Mouse (Mus musculus) urinary bladder, postnatal 14 days (tissue): ENCODE results near the gene Sh3tc1.

Experiments
- DNase-seq: peaks from one replicate; pipeline ENCODE4 v3.0.0; 2021; ENCODE audit warnings: low spot score

Sh3tc1 gene

DNA sequence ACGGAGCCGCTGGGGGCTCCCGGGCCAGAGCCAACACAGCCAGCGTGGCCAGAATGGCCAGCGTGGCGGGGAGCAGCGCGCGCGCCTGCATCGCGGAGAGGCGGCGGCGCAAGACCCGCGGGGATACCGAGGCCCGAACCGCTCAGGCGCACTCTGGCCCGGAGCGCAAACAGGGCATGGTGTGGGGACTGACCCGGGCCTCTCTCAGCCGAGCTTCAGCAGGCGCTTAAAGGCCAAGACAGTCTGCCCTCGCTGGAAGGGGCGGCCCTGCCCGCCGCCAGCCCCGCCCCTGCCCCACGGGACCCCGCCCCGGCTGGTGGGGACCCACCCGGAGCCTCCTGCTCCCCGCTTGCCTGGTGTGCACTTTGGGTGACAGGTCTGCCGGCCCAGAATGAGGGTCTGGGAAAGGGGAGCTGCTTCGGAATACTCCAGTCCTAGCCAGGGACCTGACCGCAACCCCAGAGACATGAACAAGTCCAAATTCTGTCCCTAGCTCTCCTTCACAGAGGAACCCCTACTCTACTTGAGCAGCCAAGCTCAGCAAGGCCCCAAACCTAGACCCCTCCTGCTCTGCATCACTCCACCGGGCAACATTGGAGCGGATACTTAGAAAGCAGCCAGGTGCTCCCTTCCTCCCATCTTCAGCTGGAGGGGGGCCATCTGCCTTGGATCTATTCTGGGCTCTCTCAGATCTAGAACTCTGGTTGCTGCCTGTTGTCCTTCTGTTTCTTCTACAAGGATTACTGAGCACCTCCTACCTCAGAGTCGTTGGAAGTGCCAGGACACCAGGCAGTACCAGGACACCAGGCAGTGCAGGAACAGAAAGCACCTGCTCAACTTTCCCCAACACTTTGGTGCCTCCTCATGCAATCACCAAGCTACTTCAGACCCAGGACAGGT is 60.3 kb downstream of the Sh3tc1 start, which contains the start of gene Htra3:
Gene Htra3 (minus strand): TSS at position 527 of the 900 bp plus-strand sequence.
- peak; percentile 64 for DNase-seq

DNA sequence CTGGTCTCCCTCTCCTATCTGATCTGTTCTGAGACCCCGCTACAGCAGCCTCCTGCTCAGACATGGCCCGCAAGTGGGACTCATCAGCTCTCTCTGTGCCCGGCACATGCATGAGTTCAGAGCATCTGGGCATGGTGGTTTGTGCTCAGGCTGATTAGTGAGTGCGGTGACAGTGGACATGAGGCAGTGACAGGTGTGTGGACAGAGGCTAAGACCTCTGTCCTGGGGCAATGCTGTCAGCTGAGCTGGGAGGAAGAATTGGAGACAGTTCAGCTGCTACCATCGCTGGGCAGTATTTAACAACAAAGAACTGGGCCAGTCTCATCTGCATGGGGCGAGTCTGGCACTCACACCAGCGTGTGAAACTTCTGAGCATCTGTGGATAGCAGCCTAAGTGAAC is 62.8 kb downstream of the Sh3tc1 start:
- no peak for DNase-seq

DNA sequence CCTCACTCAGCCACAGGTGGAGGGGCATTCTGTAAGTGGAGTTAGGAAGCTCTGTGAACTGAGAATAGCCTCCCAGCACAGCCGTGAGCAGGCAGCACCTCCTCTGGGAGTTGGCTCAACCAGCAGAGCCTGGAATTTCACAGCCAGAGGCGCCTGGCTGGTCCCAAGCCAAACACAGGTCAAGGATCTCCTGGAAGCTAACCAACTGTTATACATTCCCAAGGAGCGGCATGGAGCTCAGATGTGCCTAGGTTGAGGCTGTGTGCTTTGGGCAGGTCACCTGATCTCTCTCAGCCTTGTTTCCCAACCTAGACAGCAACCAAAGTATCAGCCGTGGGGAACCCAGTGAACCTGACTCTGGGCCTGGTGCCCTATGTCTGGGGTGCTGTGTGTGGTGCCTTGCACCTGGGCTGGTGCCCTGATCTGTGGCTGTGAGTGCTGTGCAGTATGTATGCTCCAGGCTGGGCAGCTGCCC is 65.7 kb downstream of the Sh3tc1 start:
- peak; percentile 57 for DNase-seq

DNA sequence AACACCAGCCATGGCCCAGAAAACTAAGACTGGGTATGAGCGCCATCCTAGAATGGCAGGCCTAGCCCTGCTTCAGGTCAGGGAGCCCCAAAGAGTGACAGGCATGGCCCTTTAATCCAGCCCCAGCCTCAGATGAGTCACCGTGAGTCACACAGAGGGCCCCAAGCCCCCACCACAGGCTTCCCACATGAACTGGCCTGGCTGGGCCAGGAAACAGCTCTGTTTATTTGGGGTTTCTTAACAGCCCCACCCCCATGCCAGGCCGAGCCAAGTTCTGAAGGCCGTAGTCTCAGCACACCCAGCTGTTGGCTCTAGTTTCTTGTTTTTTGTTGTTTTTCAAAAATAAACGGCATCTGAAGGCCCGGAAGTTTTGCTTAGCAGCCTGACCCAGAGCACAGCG is 66.7 kb downstream of the Sh3tc1 start:
- DNase-seq = peak; percentile 93

DNA sequence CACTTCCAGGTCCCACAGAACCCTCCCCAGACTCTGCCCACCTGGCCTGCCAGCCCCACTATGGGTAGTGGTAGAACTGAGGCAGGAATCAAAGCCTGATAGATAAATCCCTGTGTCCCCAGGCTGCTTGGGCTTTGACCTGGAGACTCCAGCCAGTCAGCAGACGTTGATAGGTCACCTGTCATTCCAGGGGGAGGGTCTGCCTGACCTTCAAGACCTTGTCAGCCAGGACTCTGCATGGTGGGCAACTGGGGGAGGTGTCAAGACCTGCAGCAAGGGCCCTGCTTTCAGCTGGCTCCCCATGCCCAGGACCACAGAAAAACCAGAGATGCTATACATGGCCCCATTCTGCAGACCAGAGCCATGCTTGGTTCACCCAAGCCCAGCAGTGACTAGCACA is 67.2 kb downstream of the Sh3tc1 start:
- no peak for DNase-seq

DNA sequence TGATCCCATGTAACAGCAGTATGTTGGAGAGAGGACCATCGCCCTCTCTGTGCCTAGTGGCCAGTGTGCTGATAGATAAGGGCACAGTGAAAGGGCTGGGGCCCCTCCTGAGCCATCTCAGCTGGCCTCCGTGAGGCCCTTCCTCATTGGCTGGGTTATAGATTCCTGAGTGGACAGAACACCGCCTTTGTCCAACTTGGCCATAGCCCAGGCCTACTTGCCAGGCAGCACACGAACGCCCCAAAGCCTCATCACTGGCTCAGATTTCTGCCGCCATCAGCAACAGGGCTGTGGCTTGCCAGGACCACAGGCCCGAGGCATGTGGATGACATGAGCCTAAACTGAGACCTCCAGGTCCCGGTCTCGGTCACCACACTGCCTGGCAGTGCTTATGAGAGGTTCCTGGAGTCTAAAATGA is 68.3 kb downstream of the Sh3tc1 start:
- peak; percentile 83 for DNase-seq

DNA sequence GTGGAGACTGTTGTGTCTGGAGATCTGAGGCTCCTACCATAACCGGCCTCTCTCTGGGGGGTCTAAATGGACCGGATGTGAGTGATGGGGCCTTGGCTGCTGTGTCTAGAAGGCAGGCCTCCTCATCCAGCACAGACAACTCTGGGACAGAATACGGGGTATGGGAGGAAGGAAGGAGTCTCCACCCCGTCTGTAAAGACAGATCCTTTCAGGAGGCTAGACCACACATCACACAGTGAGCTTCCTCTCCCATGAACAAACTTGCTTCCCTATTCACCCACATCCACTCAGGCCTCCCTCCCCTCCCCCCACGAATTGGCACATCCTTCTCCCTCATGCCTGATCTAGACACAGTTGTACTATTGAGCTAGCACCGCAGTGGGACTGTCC is 69.4 kb downstream of the Sh3tc1 start:
- no peak for DNase-seq

DNA sequence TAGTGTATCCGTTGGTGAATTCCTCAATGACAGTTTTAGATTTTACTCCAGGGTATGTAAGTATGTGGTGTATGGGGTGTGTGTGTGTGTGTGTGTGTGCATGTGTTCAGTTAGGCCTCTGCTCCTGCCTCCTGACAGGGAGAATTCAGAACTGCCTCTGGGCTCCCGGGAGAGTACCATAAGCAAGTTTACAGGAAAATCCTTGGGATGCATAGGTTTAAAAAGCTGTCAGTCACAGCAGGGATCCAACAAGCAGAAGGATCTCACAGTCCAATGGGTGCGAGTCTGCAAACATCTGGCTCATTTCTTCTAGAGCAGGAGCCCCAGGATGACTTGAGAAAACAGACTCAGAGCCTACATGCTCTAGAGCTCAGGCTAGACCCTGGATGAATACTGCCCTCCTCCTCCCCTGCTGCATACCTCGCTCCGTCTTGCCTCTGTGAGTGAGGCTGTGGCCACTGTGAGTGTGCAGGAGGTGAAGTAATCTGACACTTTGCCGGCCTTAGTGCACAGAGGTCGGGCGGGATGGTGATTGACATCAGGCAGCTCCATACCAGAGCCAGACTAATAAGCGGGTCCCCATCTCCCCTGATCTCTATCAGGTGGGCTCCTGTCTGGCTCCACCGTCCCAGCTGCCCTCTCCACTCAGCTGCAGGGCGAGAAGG is 69.9 kb downstream of the Sh3tc1 start:
- no peak for DNase-seq

DNA sequence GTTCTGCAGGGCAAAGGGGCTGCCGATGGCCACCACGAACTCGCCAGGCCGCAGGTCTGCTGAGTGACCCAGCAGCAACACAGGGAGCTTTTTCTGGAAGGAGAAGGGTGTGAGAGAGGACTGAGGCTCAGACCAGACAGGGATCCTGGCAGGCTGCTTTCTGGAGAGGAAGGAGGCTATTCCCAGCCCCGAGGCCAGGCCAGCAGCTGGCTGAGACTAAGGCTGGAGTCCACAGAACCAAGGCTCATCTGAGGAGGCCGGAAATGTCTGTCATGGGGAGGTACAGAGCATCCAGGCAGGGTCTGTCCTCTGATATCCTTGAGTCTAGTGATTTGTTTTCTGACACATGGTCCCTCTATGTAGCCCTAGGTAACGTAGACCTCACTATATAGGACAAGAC is 73.6 kb downstream of the Sh3tc1 start:
- DNase-seq = no peak

DNA sequence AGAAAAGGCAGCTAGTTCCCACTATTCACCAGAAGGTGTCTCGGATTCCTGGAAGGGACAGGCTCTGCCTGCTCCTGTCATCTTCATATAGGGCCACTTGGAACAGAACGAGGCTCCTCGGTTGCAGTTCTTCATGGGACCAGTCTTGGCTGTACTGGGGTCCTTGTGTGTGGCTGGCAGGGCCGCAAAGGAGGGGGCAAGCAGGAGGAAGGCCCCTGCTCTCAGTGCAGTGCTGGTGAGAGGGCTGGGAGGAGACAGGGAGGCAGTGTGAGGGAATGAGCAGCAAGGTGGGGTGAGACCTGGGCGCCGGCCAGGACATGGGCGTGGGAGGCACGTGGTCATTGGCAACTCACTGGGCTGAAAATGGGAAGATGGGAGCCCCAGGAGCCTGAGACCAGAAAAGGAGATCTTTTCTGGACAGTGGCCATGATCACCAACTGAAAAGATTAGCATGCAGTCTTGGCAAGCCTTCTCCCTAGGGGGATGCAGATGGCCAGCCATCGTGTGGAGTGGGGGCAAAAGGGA is 77.7 kb downstream of the Sh3tc1 start:
- DNase-seq = no peak

DNA sequence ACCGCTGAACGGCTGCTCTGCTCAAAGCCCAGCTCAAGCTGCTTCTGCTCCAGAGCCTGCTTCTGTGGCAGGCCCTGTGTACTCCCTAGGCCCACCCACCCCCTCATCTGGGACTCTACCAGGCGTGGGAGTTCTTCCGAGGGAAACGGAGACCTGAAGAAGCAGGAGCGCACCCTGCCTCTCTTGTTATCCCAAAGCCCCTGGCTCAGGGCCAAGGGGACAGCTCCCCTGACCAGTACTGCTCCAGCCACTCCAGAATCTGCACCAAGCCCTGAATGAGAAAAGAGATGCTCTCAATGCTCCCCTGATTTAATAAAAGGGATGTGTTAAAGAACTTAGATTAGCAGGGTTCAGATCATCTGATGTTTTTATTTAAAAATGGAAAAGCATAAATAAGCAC is 78.6 kb downstream of the Sh3tc1 start:
- DNase-seq = no peak

DNA sequence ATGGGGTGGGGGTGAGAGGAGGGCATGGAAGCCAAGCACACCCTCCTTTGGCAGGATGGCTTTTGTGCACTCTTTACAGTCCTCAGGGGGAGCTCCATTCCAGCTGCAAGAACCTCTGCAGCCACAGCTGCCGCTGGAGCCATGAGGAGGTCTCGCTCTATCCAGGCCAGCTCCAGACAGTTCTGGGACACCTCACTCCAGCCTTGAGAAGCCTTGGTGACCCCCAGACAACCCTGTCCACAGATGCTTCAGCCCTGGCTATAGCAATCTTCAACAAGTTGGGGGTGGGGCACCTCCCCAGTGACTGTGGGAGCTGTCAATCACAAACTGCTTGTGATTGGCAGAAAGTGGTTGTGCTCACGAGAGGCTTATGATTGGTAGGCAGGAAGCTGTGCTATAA is 80.3 kb downstream of the Sh3tc1 start:
- DNase-seq = no peak

DNA sequence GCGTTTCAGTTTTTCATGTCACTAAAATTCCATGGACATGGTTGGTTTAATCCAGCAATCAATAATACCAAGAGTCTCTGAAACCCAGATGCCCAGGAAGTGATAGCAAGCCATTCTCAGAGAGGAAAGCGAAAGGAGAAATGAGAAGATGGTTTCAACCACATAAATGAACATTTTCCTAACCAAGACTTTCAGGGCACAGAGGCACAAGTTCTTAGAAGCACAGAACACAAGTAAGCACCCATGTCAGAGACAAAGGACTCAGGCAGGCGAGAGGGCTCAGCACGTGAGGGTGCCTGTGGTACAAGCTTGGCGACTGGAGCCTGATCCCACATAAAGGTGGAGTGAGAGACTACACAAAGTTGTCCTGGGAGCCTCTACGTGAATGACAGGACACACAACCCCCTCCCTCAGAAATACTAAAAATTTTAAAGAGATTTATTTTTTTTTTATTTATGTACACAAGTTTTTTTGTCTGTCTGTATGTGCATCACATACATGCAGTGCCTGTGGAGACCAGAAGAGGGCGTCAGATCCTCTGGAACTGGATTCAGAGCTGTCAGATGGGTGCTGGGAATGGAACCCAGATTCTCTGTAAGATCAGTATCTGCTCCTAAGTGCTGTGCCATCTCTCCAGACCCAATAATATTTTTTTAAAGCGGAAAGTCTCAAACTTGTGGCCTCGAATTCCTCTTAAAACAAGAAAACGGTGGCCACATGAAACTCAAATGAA is 83.9 kb downstream of the Sh3tc1 start:
- DNase-seq = no peak

DNA sequence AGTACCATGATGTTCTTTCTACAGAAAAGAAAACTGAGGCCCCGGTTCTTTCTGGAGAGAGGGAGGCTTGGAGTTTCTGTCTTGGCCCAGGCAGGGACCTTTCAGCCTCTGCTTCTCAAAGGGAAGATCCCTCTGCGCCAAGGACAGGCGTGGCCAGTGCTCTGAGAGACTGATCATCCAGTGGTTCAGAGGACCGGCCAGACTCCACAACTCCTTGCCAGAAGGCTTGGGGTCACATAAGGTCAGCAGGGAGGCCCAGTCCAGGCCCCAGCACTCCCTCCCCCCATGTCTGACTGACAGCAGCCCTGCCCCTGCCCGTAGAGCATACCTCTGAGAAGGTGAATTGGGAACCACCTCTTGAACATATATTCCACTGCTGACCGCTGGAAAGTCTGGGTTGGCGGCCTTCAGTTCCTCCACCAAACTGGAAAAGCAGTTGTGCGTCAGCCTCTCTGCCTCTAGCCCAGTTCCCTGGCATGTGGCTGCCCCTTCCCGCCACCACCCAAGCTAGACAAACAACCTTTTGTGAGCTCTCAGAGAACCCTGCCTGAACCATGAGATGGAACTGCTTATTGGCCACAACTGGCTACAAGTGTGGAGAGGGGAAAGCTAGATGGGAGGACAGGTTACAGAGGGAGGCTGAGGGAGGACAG is 85.9 kb downstream of the Sh3tc1 start:
- peak; percentile 66 for DNase-seq

DNA sequence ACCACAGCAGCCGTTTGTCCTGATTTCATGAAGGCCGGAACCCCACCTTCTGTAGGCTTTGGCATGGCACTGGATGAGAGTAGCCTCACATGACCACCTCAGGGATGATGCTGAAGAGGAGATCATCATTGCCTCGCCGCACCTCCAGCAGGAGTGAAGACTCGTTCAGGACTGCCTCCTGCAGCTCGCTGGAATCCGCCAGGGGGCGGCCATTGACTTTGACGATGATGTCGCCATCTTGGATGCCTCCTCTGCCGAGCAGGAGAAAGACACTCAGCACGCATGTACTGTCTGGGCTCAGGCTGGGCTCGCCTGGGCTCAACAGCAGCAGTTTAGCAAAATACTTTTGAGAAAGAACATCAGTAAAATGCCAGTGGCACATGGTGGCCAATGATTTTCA is 86.9 kb downstream of the Sh3tc1 start:
- no peak for DNase-seq

DNA sequence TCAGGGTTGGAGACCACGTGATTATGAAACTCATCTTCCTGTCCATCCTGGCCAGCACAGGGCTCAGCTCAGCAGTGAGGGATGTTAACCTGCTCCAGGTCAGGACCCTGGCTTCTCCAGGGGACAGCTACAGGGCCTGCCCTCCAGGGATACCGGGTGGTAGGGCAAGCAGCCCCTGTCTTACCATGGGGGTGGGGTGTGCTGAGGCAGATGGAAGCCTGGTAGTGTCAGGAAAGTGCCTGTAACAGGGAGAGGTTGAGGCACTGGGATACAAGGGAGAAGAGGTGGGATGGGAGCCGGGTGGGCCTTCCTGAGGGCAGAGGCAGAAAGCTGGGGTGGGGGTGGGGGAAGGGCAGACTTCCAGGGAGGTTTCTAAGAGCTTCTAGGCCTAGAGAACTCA is 87.5 kb downstream of the Sh3tc1 start:
- DNase-seq = no peak

DNA sequence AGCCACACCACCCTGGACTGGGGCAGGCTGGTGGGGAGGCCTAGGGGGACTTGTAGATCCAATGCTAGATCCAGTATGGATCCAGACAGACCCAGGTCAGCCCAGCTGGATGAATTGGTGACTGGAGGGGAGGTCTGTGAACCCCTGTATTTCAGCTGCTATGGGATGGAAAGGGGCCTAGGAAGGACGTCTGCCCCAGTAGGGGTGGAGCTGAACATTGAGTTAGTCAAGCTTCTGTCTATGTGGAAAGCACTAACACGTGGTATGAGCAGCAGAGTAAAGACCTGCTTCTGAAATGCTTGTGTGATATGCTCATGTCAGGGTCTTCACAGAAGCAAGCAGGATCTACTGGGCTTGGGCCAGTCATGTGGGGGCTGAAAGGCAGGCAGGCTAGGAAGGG is 91.6 kb downstream of the Sh3tc1 start:
- DNase-seq = no peak

DNA sequence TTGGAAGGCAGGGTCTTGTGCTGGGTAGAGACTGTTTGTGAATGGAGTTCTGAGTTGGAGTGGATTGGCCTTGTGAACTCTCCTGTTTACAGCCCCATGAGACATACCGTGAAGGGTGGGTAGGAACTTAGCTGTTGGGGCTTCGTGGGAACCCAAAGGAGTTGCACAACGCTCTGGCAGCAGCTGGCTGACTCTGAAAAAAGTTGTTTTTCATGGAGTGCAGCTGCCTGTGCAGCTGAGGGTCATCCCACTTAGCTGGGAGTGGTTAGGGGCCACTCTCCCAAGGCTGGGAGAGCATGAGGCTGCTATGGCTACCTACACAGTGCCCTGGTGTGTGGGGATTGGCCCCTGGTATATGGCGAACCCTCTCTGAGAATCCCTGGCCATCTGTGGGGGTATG is 92.2 kb downstream of the Sh3tc1 start:
- DNase-seq = peak; percentile 64
